Mouse (Mus musculus) hindbrain, embryonic 16.5 days (tissue): ENCODE results near the gene Samd4b. TPM values are rescaled to one million over a fixed set of nuclear protein-coding genes. Genes with fewer than 3 reads are reported as not detected.

Source experiments
- ATAC-seq: fragments of 200-750 bp; cut with Nextera tagmentation; 2 replicates; pipeline ENCODE4 v1.8.0; 2017; ENCODE audit warnings: moderate TSS enrichment, moderate library complexity
- H3K27ac ChIP-seq: fragments of 300-500 bp; sonication (generic); 2 replicates; pipeline ENCODE4 v1.5.1; 2014; ENCODE audit warnings: low read depth, mild to moderate bottlenecking, control low read depth, low read length, moderate library complexity
- H3K27me3 ChIP-seq: fragments of 300-500 bp; sonication (generic); replicated peaks from 2 replicates; pipeline ENCODE4 v1.6.1; 2014; ENCODE audit warnings: low read length; ENCODE audit not compliant: control insufficient read depth, insufficient read depth
- H3K36me3 ChIP-seq: fragments of 300-500 bp; sonication (generic); 2 replicates; pipeline ENCODE4 v1.6.1; 2014; ENCODE audit warnings: mild to moderate bottlenecking, low read length, moderate library complexity, mixed read lengths; ENCODE audit not compliant: control insufficient read depth, insufficient read depth
- H3K4me1 ChIP-seq: fragments of 300-500 bp; sonication (generic); 2 replicates; pipeline ENCODE4 v1.6.1; 2014; ENCODE audit warnings: low read depth, low read length; ENCODE audit not compliant: control insufficient read depth, insufficient read depth
- H3K4me2 ChIP-seq: fragments of 300-500 bp; sonication (generic); 2 replicates; pipeline ENCODE4 v1.6.1; 2014; ENCODE audit warnings: mild to moderate bottlenecking, low read length, control low read depth, moderate library complexity
- H3K4me3 ChIP-seq: fragments of 300-500 bp; sonication (generic); 2 replicates; pipeline ENCODE4 v1.5.1; 2014; ENCODE audit warnings: mild to moderate bottlenecking, low read length, control low read depth, moderate library complexity
- H3K9ac ChIP-seq: fragments of 300-500 bp; sonication (generic); 2 replicates; pipeline ENCODE4 v1.6.1; 2014; ENCODE audit warnings: low read depth, mild to moderate bottlenecking, control low read depth, low read length, moderate library complexity
- H3K9me3 ChIP-seq: fragments of 300-500 bp; sonication (generic); 2 replicates; pipeline ENCODE4 v1.6.1; 2014; ENCODE audit warnings: mild to moderate bottlenecking, low read length, moderate library complexity; ENCODE audit not compliant: control insufficient read depth
- WGBS: fragments of 180-500 bp; shearing (Covaris S2); extraction: QIAGEN DNeasy Blood & Tissue Kit; methylation state at CpG from one replicate; pipeline ENCODE4 v1.1.7; 2014; 5-methylcytosine and 5-hydroxymethylcytosine counted together
- polyA plus RNA-seq: library from polyadenylated mRNA; unstranded; fragments of >200 nt; fragmentation: Nextera tagmentation; extraction: Ambion mirVana; gene quantifications from 2 replicates; pipeline ENCODE4 v1.2.1, GENCODE M21; 2015

Samd4b gene
- polyA plus RNA-seq, 1 experiment from 2014 or later = 11.1 TPM

- peak; percentile 62 for ATAC-seq
- Histone ChIP-seq H3K4me1 (peaks cover 9% of the 10 kb centered on the region), H3K36me3 (0 out of 2 replicates have a peak, but pooled peaks cover 2% of the 10 kb centered on the region), H3K9ac (peak overlapping the region; percentile 93), H3K9me3 (no peaks in the 10 kb centered on the region), H3K27ac (peak overlapping the region; percentile 77), H3K4me2 (peak overlapping the region; percentile 75), H3K27me3 (no peaks in the 10 kb centered on the region), H3K4me3 (peak overlapping the region; percentile 84)
- 0% methylated on average over 21 of the region's 24 CpGs for WGBS
Observed at GRCm38 (mm10) chr7:28452361-28453005, 145.5 kb downstream of the Samd4b start.

GRCm38 (mm10) chr7:28451531-28452360 lies 146.2 kb downstream of the Samd4b start, which contains the start of gene Lrfn1:
TSS of gene Lrfn1 (plus strand) at chr7:28451980.
- H3K4me1 ChIP-seq = peaks cover 14% of the 10 kb centered on the region
- WGBS = 0% methylated on average over 22 of the region's 97 CpGs
- peak within 1 kb of the TSS; percentile 84 for H3K4me3 ChIP-seq
- ATAC-seq = peak; percentile 80
- 0 out of 2 replicates have a peak, but pooled peaks cover 2% of the 10 kb centered on the region for H3K36me3 ChIP-seq
- H3K9ac ChIP-seq = peak within 1 kb of the TSS; percentile 93
- no peaks in the 10 kb centered on the region for H3K27me3 ChIP-seq
- H3K9me3 ChIP-seq = no peaks in the 10 kb centered on the region
- H3K4me2 ChIP-seq = peak within 1 kb of the TSS; percentile 75
- H3K27ac ChIP-seq = peak within 1 kb of the TSS; percentile 77

GRCm38 (mm10) chr7:28447865-28448820 lies 149.8 kb downstream of the Samd4b start:
- Histone ChIP-seq H3K36me3 (no peaks in the 10 kb centered on the region), H3K4me1 (peaks cover 8% of the 10 kb centered on the region), H3K27me3 (peaks cover 2% of the 10 kb centered on the region; the same call in 1 of the 2 replicates), H3K4me2 (no peak overlapping the region), H3K9me3 (no peaks in the 10 kb centered on the region), H3K27ac (no peak overlapping the region), H3K9ac (no peak overlapping the region), H3K4me3 (no peak overlapping the region)
- WGBS = 70% methylated on average over 13 of the region's 13 CpGs
- no peak for ATAC-seq

GRCm38 (mm10) chr7:28447101-28447830 lies 150.7 kb downstream of the Samd4b start:
- ATAC-seq = no peak
- H3K36me3 ChIP-seq = no peaks in the 10 kb centered on the region

DNA sequence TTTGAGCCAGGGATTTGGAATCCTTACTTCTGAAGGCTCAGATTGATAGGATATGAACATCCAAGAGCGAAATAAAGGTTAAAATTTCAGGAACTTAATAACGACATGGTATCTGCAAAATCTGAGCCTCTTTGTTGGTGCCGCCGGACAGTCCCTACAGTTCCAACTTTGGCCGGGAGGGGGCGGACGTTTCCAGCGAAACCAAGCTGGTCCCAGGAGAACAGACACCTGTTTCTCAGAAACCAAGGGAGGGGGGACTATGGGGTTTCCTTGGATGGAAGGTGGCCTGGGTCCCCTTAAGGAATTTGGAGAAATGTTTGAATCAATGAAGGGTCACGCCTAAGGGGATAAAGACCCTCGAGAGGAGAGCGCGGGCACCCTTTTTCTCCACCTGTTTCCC lies 151.5 kb downstream of the Samd4b start:
- Histone ChIP-seq H3K27ac (no peak overlapping the region), H3K4me2 (no peak overlapping the region), H3K4me1 (peaks cover 5% of the 10 kb centered on the region), H3K36me3 (no peaks in the 10 kb centered on the region), H3K9me3 (no peaks in the 10 kb centered on the region), H3K9ac (no peak overlapping the region), H3K27me3 (peaks cover 2% of the 10 kb centered on the region; the same call in 1 of the 2 replicates), H3K4me3 (no peak overlapping the region)
- WGBS = 8% methylated on average over 12 of the region's 12 CpGs
- no peak for ATAC-seq

More at GRCm38 (mm10) chr7:28447101-28447830, 150.7 kb downstream of the Samd4b start:
- H3K27ac ChIP-seq = no peak overlapping the region
- H3K4me2 ChIP-seq = no peak overlapping the region
- H3K27me3 ChIP-seq = peaks cover 2% of the 10 kb centered on the region; the same call in 1 of the 2 replicates
- no peaks in the 10 kb centered on the region for H3K9me3 ChIP-seq
- H3K4me1 ChIP-seq = peaks cover 5% of the 10 kb centered on the region
- H3K4me3 ChIP-seq = no peak overlapping the region
- 18% methylated on average over 12 of the region's 12 CpGs for WGBS
- no peak overlapping the region for H3K9ac ChIP-seq

DNA sequence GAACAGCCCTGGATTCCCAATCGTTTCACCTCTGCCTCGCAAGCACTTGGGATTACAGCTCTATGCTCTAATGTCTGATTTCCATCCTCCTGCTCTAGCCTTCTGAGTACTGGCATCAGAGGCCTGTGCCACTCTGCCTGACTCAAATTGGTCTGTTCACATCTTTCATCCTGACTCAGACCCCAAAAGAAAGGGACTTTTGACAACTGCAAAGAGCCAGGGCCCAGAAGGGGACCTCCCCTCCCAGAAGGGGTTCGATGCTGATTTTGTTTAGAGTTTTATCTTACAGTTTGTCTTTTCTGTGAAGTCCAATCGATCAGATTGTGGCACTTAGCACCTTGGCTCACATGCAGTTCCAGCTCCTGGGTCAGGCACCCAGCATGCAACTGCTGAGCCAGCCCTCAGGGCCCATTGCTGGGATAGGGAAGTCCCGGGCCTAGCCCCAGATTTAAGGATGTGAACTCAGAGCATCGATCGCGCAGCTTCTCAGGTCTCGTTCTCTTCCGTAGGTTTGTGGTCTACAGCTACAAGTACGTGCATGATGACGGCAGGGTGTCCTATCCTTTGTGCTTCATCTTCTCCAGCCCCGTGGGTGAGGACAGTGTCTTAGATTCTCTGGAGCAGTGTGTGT lies 153.5 kb downstream of the Samd4b start:
- no peak for ATAC-seq
- H3K9ac ChIP-seq = peak overlapping the region; percentile 27; the same call in 1 of the 2 replicates
- no peak overlapping the region for H3K4me3 ChIP-seq
- peaks cover 2% of the 10 kb centered on the region; the same call in 1 of the 2 replicates for H3K27me3 ChIP-seq
- no peak overlapping the region for H3K27ac ChIP-seq
- no peaks in the 10 kb centered on the region for H3K36me3 ChIP-seq
- H3K9me3 ChIP-seq = no peaks in the 10 kb centered on the region
- WGBS = 87% methylated on average over 13 of the region's 13 CpGs
- peaks cover 5% of the 10 kb centered on the region for H3K4me1 ChIP-seq
- H3K4me2 ChIP-seq = no peak overlapping the region

DNA sequence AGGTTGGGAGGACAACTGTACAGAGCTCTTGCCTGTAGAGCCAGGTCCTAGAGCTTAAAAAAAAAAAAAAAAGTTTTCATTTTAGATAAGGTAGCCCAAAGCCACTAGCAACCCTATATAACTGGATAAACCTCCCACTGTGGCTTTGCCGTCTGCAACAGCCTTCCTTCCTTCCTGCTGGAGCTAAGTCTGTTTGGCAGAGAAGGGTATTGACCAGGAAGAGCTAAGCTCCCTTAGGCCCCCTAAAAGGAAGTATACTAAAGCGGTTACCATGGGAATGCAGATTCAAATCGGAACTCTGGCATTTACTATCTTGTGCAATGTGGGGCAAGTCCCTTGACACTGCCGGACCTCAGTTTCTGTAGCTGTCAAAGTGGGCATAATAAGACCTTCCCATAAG lies 155.3 kb downstream of the Samd4b start:
- H3K4me2 ChIP-seq = no peak overlapping the region
- H3K9me3 ChIP-seq = no peaks in the 10 kb centered on the region
- H3K4me1 ChIP-seq = peaks cover 5% of the 10 kb centered on the region
- H3K27me3 ChIP-seq = peaks cover 2% of the 10 kb centered on the region; the same call in 1 of the 2 replicates
- no peaks in the 10 kb centered on the region for H3K36me3 ChIP-seq
- WGBS = 52% methylated on average over 4 of the region's 4 CpGs
- no peak for ATAC-seq
- H3K9ac ChIP-seq = no peak overlapping the region
- no peak overlapping the region for H3K27ac ChIP-seq
- no peak overlapping the region for H3K4me3 ChIP-seq
